Mouse (Mus musculus): ENCODE measurements around the gene Tmcc3. TPM values are rescaled to one million over a fixed set of nuclear protein-coding genes. Genes with fewer than 3 reads are reported as not detected.
A peak's percentile ranks its signal among the peaks of the same experiment; 100 is the strongest.

Gene Tmcc3
- 10 to 100 TPM; 16.3 to 21.6 TPM for total RNA-seq (2021)
- long read RNA-seq, experiment 1, full-length matches to known transcripts = 28 of 30 reads
- long read RNA-seq, experiment 1, partial matches to known transcripts = 0 of 30 reads
- long read RNA-seq, experiment 1, other reads (novel, unspliced or antisense) = 2 of 30 reads
- long read RNA-seq, experiment 2, full-length matches to known transcripts = 22 of 26 reads
- long read RNA-seq, experiment 2, partial matches to known transcripts = 3 of 26 reads
- long read RNA-seq, experiment 2, other reads (novel, unspliced or antisense) = 1 of 26 reads

GRCm38 (mm10) chr10:94311511-94312006 lies at the start of gene Tmcc3:
Gene Tmcc3, plus strand, starts transcription at chr10:94311949.
- peak within 1 kb of the TSS; percentile 20; the same call in 1 of the 2 replicates for H3K27ac ChIP-seq
- DNase-seq = no peak
- intact Hi-C loops (cut with DNase I) = no loop called here
- H3K4me3 ChIP-seq = peak within 1 kb of the TSS; percentile 72
- TF ChIP-seq CTCF (IDR thresholded peaks at IDR 0.05) = no peak

GRCm38 (mm10) chr10:94262646-94263045 lies 49.1 kb upstream of the Tmcc3 start:
- Histone ChIP-seq H3K4me3 (no peak overlapping the region), H3K27ac (no peak overlapping the region)
- no peak for DNase-seq
- TF ChIP-seq CTCF (IDR thresholded peaks at IDR 0.05) = no peak
- intact Hi-C loops (cut with DNase I) = no loop called here

GRCm38 (mm10) chr10:94263211-94263610 lies 48.5 kb upstream of the Tmcc3 start:
- no peak for TF ChIP-seq CTCF (IDR thresholded peaks at IDR 0.05)
- no peak overlapping the region for H3K4me3 ChIP-seq
- no peak overlapping the region for H3K27ac ChIP-seq
- DNase-seq = no peak
- intact Hi-C loops (cut with DNase I) = no loop called here

GRCm38 (mm10) chr10:94265656-94266542 lies 45.9 kb upstream of the Tmcc3 start:
- intact Hi-C loops (cut with DNase I) = no loop called here

GRCm38 (mm10) chr10:94275321-94275720 lies 36.4 kb upstream of the Tmcc3 start:
- intact Hi-C loops (cut with DNase I) = no loop called here
- no peak overlapping the region for H3K27ac ChIP-seq
- no peak overlapping the region for H3K4me3 ChIP-seq
- DNase-seq = no peak
- no peak for TF ChIP-seq CTCF (IDR thresholded peaks at IDR 0.05)

More at GRCm38 (mm10) chr10:94265656-94266542, 45.9 kb upstream of the Tmcc3 start:
- no peak for DNase-seq
- no peak for TF ChIP-seq CTCF (IDR thresholded peaks at IDR 0.05)
- Histone ChIP-seq H3K27ac (no peak overlapping the region), H3K4me3 (no peak overlapping the region)

GRCm38 (mm10) chr10:94276511-94276910 lies 35.2 kb upstream of the Tmcc3 start:
- no peak for TF ChIP-seq CTCF (IDR thresholded peaks at IDR 0.05)
- Histone ChIP-seq H3K4me3 (no peak overlapping the region), H3K27ac (no peak overlapping the region)
- intact Hi-C loops (cut with DNase I) = no loop called here
- no peak for DNase-seq

GRCm38 (mm10) chr10:94282179-94282578 lies 29.6 kb upstream of the Tmcc3 start:
- DNase-seq = no peak
- no peak overlapping the region for H3K27ac ChIP-seq
- TF ChIP-seq CTCF (IDR thresholded peaks at IDR 0.05) = no peak
- H3K4me3 ChIP-seq = no peak overlapping the region
- intact Hi-C loops (cut with DNase I) = no loop called here

GRCm38 (mm10) chr10:94282797-94283196 lies 29.0 kb upstream of the Tmcc3 start:
- H3K4me3 ChIP-seq = no peak overlapping the region
- intact Hi-C loops (cut with DNase I) = no loop called here
- no peak overlapping the region for H3K27ac ChIP-seq
- no peak for DNase-seq
- no peak for TF ChIP-seq CTCF (IDR thresholded peaks at IDR 0.05)

GRCm38 (mm10) chr10:94294437-94294836 lies 17.3 kb upstream of the Tmcc3 start:
- DNase-seq = no peak
- Histone ChIP-seq H3K4me3 (no peak overlapping the region), H3K27ac (no peak overlapping the region)
- intact Hi-C loops (cut with DNase I) = no loop called here
- no peak for TF ChIP-seq CTCF (IDR thresholded peaks at IDR 0.05)

- no peak for TF ChIP-seq CTCF (IDR thresholded peaks at IDR 0.05)
- intact Hi-C loops (cut with DNase I) = no loop called here
- no peak for DNase-seq
- Histone ChIP-seq H3K27ac (no peak overlapping the region), H3K4me3 (no peak overlapping the region)
Observed at GRCm38 (mm10) chr10:94294933-94295750, 16.6 kb upstream of the Tmcc3 start.

- DNase-seq = no peak
- Histone ChIP-seq H3K27ac (no peak overlapping the region), H3K4me3 (no peak overlapping the region)
- intact Hi-C loops (cut with DNase I) = no loop called here
- TF ChIP-seq CTCF (IDR thresholded peaks at IDR 0.05) = no peak
Observed at GRCm38 (mm10) chr10:94295923-94296605, 15.7 kb upstream of the Tmcc3 start.

- intact Hi-C loops (cut with DNase I) = no loop called here
- TF ChIP-seq CTCF (IDR thresholded peaks at IDR 0.05) = no peak
- Histone ChIP-seq H3K27ac (no peak within 1 kb of the TSS), H3K4me3 (no peak within 1 kb of the TSS)
- DNase-seq = no peak
Observed at GRCm38 (mm10) chr10:94298471-94298870, 13.3 kb upstream of the Tmcc3 start, which contains the start of gene Gm4792. Gene Gm4792, minus strand, starts transcription at chr10:94298703.
